In genomic region chr1:168200570-168201156, GRCm38 (mm10) we compare ENCODE assay signal across 24 mouse cellular contexts.
DNase-seq lines count a peak whose midpoint lies in the region; ATAC-seq and TF ChIP-seq lines count a peak whose summit lies in the region.
"Had no signal": no experiment of that assay in that cellular context is flagged by ENCODE, and none has a peak within 500 bp of the region (broad histone marks: within the 10 kb centered on the region; RNA-seq: fewer than 3 reads in every experiment).

No protein-coding gene starts in this region.

- WGBS in midbrain, embryonic 11.5 days: 47% methylated on average over 13 of the region's 13 CpGs
- WGBS in midbrain, postnatal 0 days: 41% methylated on average over 13 of the region's 13 CpGs
- 61% methylated on average over 13 of the region's 13 CpGs for WGBS in neural tube, embryonic 12.5 days
- 53% methylated on average over 13 of the region's 13 CpGs for WGBS in neural tube, embryonic 15.5 days
- WGBS in olfactory bulb, adult 2 months: 61% methylated on average over 13 of the region's 13 CpGs

- DNase-seq in midbrain, embryonic 11.5 days (ENCODE audit: low spot score, missing footprints): no peak
- DNase-seq in midbrain, postnatal 0 days (ENCODE audit: low spot score): no peak
- DNase-seq in brain, embryonic 14.5 days (ENCODE audit: low read depth): peak; percentile 49
- no peak for DNase-seq in ovary, postnatal 10 days (ENCODE audit: low spot score)
- DNase-seq: adrenal gland, adult 8-10 months; adrenal gland, postnatal 25 days; cerebellum, adult 18-20 months; cerebellum, adult 9-10 months; cerebellum, postnatal 14 days; gastrocnemius, postnatal 25 days; heart, adult 18-20 months; heart, postnatal 10 days; heart, postnatal 36 days had no signal

- H3K36me3 ChIP-seq in midbrain, embryonic 11.5 days (ENCODE audit: control insufficient read depth, insufficient read depth, low read length): no peaks in the 10 kb centered on the region
- peaks cover 9% of the 10 kb centered on the region for H3K36me3 ChIP-seq in midbrain, postnatal 0 days (ENCODE audit: insufficient read depth, low read length)
- peaks cover 21% of the 10 kb centered on the region for H3K36me3 ChIP-seq in neural tube, embryonic 12.5 days
- peaks cover 7% of the 10 kb centered on the region for H3K36me3 ChIP-seq in neural tube, embryonic 15.5 days

- no peak for TF ChIP-seq CTCF in midbrain, postnatal 0 days (IDR thresholded peaks at IDR 0.05)
- TF ChIP-seq CTCF in brain, embryonic 14.5 days (IDR thresholded peaks at IDR 0.05; ENCODE audit: borderline replicate concordance, extremely low read depth, insufficient read depth, insufficient read length): no peak
- no peak for TF ChIP-seq CTCF in olfactory bulb, adult 2 months (IDR thresholded peaks at IDR 0.05; ENCODE audit: insufficient read depth, low read depth, low read length)

- TF ChIP-seq POLR2A in brain, embryonic 14.5 days (IDR thresholded peaks at IDR 0.05; ENCODE audit: borderline replicate concordance, extremely low read depth, insufficient read depth, insufficient read length, poor library complexity, severe bottlenecking): no peak
- no peak for TF ChIP-seq POLR2A in olfactory bulb, adult 2 months (IDR thresholded peaks at IDR 0.05; ENCODE audit: insufficient read depth, low read depth, low read length)

- no peaks in the 10 kb centered on the region for H3K9me3 ChIP-seq in midbrain, embryonic 11.5 days (ENCODE audit: control insufficient read depth, low read length)
- no peaks in the 10 kb centered on the region for H3K9me3 ChIP-seq in midbrain, postnatal 0 days (ENCODE audit: low read length)
- H3K9me3 ChIP-seq in neural tube, embryonic 12.5 days: no peaks in the 10 kb centered on the region
- H3K9me3 ChIP-seq in neural tube, embryonic 15.5 days (replicated peaks): no peaks in the 10 kb centered on the region
- H3K9me3 ChIP-seq: forebrain, embryonic 10.5 days; forebrain, embryonic 13.5 days; heart, embryonic 12.5 days; heart, embryonic 15.5 days; hindbrain, embryonic 10.5 days; hindbrain, embryonic 13.5 days had no signal

- H3K4me1 ChIP-seq in midbrain, embryonic 11.5 days (ENCODE audit: control insufficient read depth, insufficient read depth, low read length): peaks cover 4% of the 10 kb centered on the region; the same call in 1 of the 2 replicates
- H3K4me1 ChIP-seq in midbrain, postnatal 0 days (ENCODE audit: insufficient read depth, low read length): no peaks in the 10 kb centered on the region
- 0 out of 2 replicates have a peak, but pooled peaks cover 4% of the 10 kb centered on the region for H3K4me1 ChIP-seq in neural tube, embryonic 12.5 days
- no peaks in the 10 kb centered on the region for H3K4me1 ChIP-seq in neural tube, embryonic 15.5 days
- H3K4me1 ChIP-seq in olfactory bulb, adult 2 months (ENCODE audit: control insufficient read depth, insufficient read depth, low read length): peaks cover 13% of the 10 kb centered on the region
- H3K4me1 ChIP-seq: forebrain, embryonic 10.5 days had no signal

- no peak overlapping the region for H3K9ac ChIP-seq in midbrain, embryonic 11.5 days (ENCODE audit: low read length)
- no peak overlapping the region; the same call in 1 of the 2 replicates for H3K9ac ChIP-seq in midbrain, postnatal 0 days (replicated peaks; ENCODE audit: low read length, poor library complexity, severe bottlenecking)
- H3K9ac ChIP-seq in neural tube, embryonic 12.5 days: no peak overlapping the region
- no peak overlapping the region for H3K9ac ChIP-seq in neural tube, embryonic 15.5 days (replicated peaks)
- H3K9ac ChIP-seq: forebrain, embryonic 13.5 days; heart, embryonic 12.5 days; heart, embryonic 15.5 days; hindbrain, embryonic 13.5 days had no signal

- H3K27me3 ChIP-seq in midbrain, embryonic 11.5 days (ENCODE audit: control insufficient read depth, insufficient read depth, low read length): peaks cover 31% of the 10 kb centered on the region
- no peaks in the 10 kb centered on the region for H3K27me3 ChIP-seq in midbrain, postnatal 0 days (ENCODE audit: insufficient read depth, low read length)
- no peaks in the 10 kb centered on the region for H3K27me3 ChIP-seq in neural tube, embryonic 12.5 days (replicated peaks)
- no peaks in the 10 kb centered on the region for H3K27me3 ChIP-seq in neural tube, embryonic 15.5 days (replicated peaks)
- H3K27me3 ChIP-seq: forebrain, embryonic 13.5 days; heart, embryonic 12.5 days; heart, embryonic 15.5 days; hindbrain, embryonic 13.5 days had no signal

- H3K4me3 ChIP-seq in midbrain, embryonic 11.5 days (ENCODE audit: low read depth, low read length): no peak overlapping the region
- no peak overlapping the region for H3K4me3 ChIP-seq in midbrain, postnatal 0 days (ENCODE audit: low read depth, low read length)
- H3K4me3 ChIP-seq in neural tube, embryonic 12.5 days: no peak overlapping the region
- H3K4me3 ChIP-seq in neural tube, embryonic 15.5 days (replicated peaks): no peak overlapping the region
- no peak overlapping the region for H3K4me3 ChIP-seq in olfactory bulb, adult 2 months (ENCODE audit: insufficient read depth, low read depth, low read length)
- H3K4me3 ChIP-seq: forebrain, embryonic 10.5 days; forebrain, embryonic 13.5 days; heart, embryonic 12.5 days; heart, embryonic 15.5 days; hindbrain, embryonic 10.5 days; hindbrain, embryonic 13.5 days had no signal

- ATAC-seq in midbrain, embryonic 11.5 days (ENCODE audit: low FRiP score): peak; percentile 71
- no peak for ATAC-seq in midbrain, postnatal 0 days (ENCODE audit: low FRiP score)
- ATAC-seq in neural tube, embryonic 12.5 days (ENCODE audit: low FRiP score, low read depth): peak; percentile 21; the same call in 1 of the 2 replicates
- ATAC-seq in neural tube, embryonic 15.5 days (ENCODE audit: low FRiP score): no peak
- ATAC-seq: activated CD4-positive, CD25-positive, alpha-beta regulatory T cell, adult 4 months; forebrain, embryonic 13.5 days; forebrain, embryonic 16.5 days had no signal

- H3K27ac ChIP-seq in midbrain, embryonic 11.5 days (ENCODE audit: low read depth, low read length): no peak overlapping the region
- no peak overlapping the region for H3K27ac ChIP-seq in midbrain, postnatal 0 days (ENCODE audit: low read depth, low read length)
- no peak overlapping the region for H3K27ac ChIP-seq in neural tube, embryonic 12.5 days
- no peak overlapping the region for H3K27ac ChIP-seq in neural tube, embryonic 15.5 days (replicated peaks)
- peak overlapping the region; percentile 39 for H3K27ac ChIP-seq in olfactory bulb, adult 2 months (ENCODE audit: insufficient read depth, low read depth, low read length)
- H3K27ac ChIP-seq: forebrain, embryonic 10.5 days; forebrain, embryonic 13.5 days; heart, embryonic 15.5 days; hindbrain, embryonic 10.5 days; hindbrain, embryonic 13.5 days had no signal

- H3K4me2 ChIP-seq in midbrain, embryonic 11.5 days: no peak overlapping the region
- H3K4me2 ChIP-seq in midbrain, postnatal 0 days (ENCODE audit: low read depth, low read length, poor library complexity, severe bottlenecking): no peak overlapping the region
- no peak overlapping the region for H3K4me2 ChIP-seq in neural tube, embryonic 12.5 days (replicated peaks)
- no peak overlapping the region for H3K4me2 ChIP-seq in neural tube, embryonic 15.5 days
- H3K4me2 ChIP-seq: forebrain, embryonic 13.5 days; heart, embryonic 12.5 days; heart, embryonic 15.5 days; hindbrain, embryonic 13.5 days had no signal

Comparison
In these comparisons a context has a peak if more than half of its experiments do, and no peak if none do; other contexts are left out.
1. ATAC-seq: peak in midbrain, embryonic 11.5 days (single experiment) and neural tube, embryonic 12.5 days (single experiment); none in midbrain, postnatal 0 days (single experiment) and neural tube, embryonic 15.5 days (single experiment).